Mouse (Mus musculus) intestine, embryonic 14.5 days (tissue): Measurements from ENCODE around the gene Nod2. TPM values are rescaled to one million over a fixed set of nuclear protein-coding genes. Genes with fewer than 3 reads are reported as not detected.

Source experiments
- ATAC-seq: fragments of 200-750 bp; cut with Nextera tagmentation; replicated peaks from 2 replicates; pipeline ENCODE4 v1.8.0; 2017; ENCODE audit warnings: low read depth, moderate number of reproducible peaks, moderate TSS enrichment, moderate library complexity; ENCODE audit not compliant: low FRiP score, low TSS enrichment
- DNase-seq: peaks from one replicate; pipeline ENCODE4 v3.0.0-alpha.2; 2018; ENCODE audit warnings: low spot score
- H3K27ac ChIP-seq: fragments of 300-500 bp; sonication (generic); 2 replicates; pipeline ENCODE4 v1.5.1; 2014; ENCODE audit warnings: low read depth, mild to moderate bottlenecking, control low read depth
- H3K27me3 ChIP-seq: fragments of 300-500 bp; sonication (generic); replicated peaks from 2 replicates; pipeline ENCODE4 v1.6.1; 2014; ENCODE audit warnings: low read length, control low read depth; ENCODE audit not compliant: control insufficient read depth, insufficient read depth
- H3K36me3 ChIP-seq: fragments of 300-500 bp; sonication (generic); 2 replicates; pipeline ENCODE4 v1.6.1; 2014; ENCODE audit warnings: low read length, control low read depth; ENCODE audit not compliant: control insufficient read depth, insufficient read depth
- H3K4me1 ChIP-seq: fragments of 300-500 bp; sonication (generic); replicated peaks from 2 replicates; pipeline ENCODE4 v1.6.1; 2014; ENCODE audit warnings: low read length, control low read depth, mixed read lengths; ENCODE audit not compliant: control insufficient read depth, insufficient read depth
- H3K4me2 ChIP-seq: fragments of 300-500 bp; sonication (generic); 2 replicates; pipeline ENCODE4 v1.6.1; 2014; ENCODE audit warnings: low read length
- H3K4me3 ChIP-seq: fragments of 300-500 bp; sonication (generic); 2 replicates; pipeline ENCODE4 v1.5.1; 2014; ENCODE audit warnings: low read depth, low read length, control low read depth, mixed read lengths
- H3K9ac ChIP-seq: fragments of 300-500 bp; sonication (generic); 2 replicates; pipeline ENCODE4 v1.6.1; 2014; ENCODE audit warnings: mild to moderate bottlenecking, low read length
- H3K9me3 ChIP-seq: fragments of 300-500 bp; sonication (generic); 2 replicates; pipeline ENCODE4 v1.6.1; 2016; ENCODE audit warnings: low read length, control low read depth; ENCODE audit not compliant: control insufficient read depth
- WGBS: fragments of 180-500 bp; shearing (Covaris S2); extraction: QIAGEN DNeasy Blood & Tissue Kit; methylation state at CpG from one replicate; pipeline ENCODE4 v1.1.7; 2014; 5-methylcytosine and 5-hydroxymethylcytosine counted together
- polyA plus RNA-seq: library from polyadenylated mRNA; unstranded; fragments of >200 nt; fragmentation: Nextera tagmentation; extraction: Ambion mirVana; gene quantifications from 2 replicates; pipeline ENCODE4 v1.2.1, GENCODE M21; 2014

Nod2 gene
- polyA plus RNA-seq, 1 experiment from 2014 or later: 0.12 TPM

- no peaks in the 10 kb centered on the region for H3K36me3 ChIP-seq
- no peaks in the 10 kb centered on the region for H3K9me3 ChIP-seq
- 10% methylated on average over 19 of the region's 19 CpGs for WGBS
- no peak overlapping the region for H3K27ac ChIP-seq
- DNase-seq (no peak), ATAC-seq (no peak)
- peak overlapping the region; percentile 59 for H3K4me2 ChIP-seq
- peak overlapping the region; percentile 39 for H3K4me3 ChIP-seq
- H3K4me1 ChIP-seq: 0 out of 2 replicates have a peak, but pooled peaks cover 4% of the 10 kb centered on the region
- peaks cover 10% of the 10 kb centered on the region; the same call in 1 of the 2 replicates for H3K27me3 ChIP-seq
- peak overlapping the region; percentile 40 for H3K9ac ChIP-seq
Observed at GRCm38 (mm10) chr8:88626940-88627264, 20.2 kb upstream of the Nod2 start.

DNA sequence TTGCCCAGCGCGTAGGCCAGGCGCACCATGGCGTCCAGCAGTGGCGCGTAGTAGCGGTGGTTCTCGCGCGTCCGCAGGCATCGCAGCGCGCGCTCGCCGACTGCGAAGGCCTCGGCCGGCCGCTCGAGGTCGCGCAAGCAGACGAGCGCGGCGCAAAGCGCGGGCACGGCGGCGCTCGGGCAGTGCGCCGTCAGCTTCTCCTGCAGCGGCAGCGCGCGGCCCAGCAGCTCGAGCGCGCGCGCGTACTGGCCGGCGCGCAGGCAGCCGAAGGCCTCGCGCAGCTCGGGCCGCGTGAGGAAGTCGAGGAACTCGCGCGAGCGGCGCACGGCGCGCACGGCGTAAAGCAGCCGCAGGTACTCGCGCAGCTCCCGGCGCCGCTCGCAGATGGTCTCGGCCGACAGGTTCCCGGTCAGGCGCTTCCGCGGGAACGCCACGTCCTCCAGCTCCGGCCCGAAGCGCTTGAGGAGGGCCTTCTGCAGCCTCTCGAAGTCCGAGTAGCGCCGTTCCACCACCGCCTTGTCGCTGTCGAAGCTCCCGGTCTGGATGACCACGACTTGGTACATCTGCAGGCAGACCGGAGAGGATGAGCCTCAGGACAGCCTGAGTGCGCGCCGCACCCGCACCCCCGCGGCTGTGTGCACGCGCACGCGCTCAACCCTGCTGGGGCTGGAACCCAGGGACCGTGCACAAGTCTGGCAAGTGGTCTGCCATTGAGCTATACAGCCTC, 19.7 kb upstream of the Nod2 start:
- Histone ChIP-seq H3K4me3 (peak overlapping the region; percentile 39), H3K27me3 (peaks cover 10% of the 10 kb centered on the region; the same call in 1 of the 2 replicates), H3K4me1 (0 out of 2 replicates have a peak, but pooled peaks cover 4% of the 10 kb centered on the region), H3K9ac (peak overlapping the region; percentile 40), H3K36me3 (no peaks in the 10 kb centered on the region), H3K27ac (no peak overlapping the region), H3K4me2 (peak overlapping the region; percentile 59), H3K9me3 (no peaks in the 10 kb centered on the region)
- DNase-seq (peak; percentile 85), ATAC-seq (peak; percentile 80)
- WGBS: under 1% methylated on average over 105 of the region's 105 CpGs

DNA sequence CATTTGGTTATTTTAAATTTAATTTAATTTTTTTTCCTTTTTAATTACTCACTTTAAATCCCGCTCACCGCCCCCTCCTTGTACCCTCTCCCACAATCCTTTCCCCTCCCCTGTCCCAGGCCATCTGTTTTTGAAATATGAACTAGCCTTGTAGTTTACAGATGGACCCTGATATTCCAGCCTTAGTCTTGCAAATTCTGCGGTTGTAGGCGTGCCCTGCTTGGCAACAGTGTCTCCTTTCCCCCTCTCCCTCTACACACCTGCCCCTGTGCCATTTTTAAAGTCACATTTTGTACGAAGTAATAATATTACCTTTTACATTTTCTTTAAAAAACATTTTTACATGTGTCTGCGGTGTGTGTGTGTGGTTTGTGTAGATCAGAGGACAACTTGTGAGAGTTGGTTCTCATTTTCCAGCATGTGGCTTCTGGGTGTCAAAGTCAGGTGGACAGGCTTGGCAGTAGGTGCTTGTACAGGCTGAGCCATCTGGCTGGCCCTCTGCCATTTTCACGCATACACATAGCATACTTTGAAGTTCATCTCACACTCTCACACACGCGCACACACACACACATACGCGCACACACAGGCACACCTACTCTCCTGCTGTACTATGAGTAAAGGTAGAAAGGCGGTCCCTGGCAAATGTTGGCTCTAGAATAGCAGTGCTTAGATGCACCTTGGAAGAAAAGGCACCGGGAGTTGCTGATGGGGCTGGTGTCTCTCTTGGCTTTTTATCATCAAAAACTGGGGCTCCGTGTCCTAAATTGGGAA, 18.9 kb upstream of the Nod2 start:
- Histone ChIP-seq H3K27ac (no peak overlapping the region), H3K4me2 (peak overlapping the region; percentile 59), H3K9ac (peak overlapping the region; percentile 40), H3K9me3 (no peaks in the 10 kb centered on the region), H3K36me3 (no peaks in the 10 kb centered on the region), H3K4me1 (0 out of 2 replicates have a peak, but pooled peaks cover 4% of the 10 kb centered on the region), H3K4me3 (peak overlapping the region; percentile 39), H3K27me3 (peaks cover 10% of the 10 kb centered on the region; the same call in 1 of the 2 replicates)
- ATAC-seq (no peak), DNase-seq (no peak)
- WGBS: 65% methylated on average over 14 of the region's 14 CpGs

- 60% methylated on average over 4 of the region's 4 CpGs for WGBS
- Histone ChIP-seq H3K4me1 (0 out of 2 replicates have a peak, but pooled peaks cover 4% of the 10 kb centered on the region), H3K36me3 (no peaks in the 10 kb centered on the region), H3K9me3 (no peaks in the 10 kb centered on the region), H3K27ac (no peak overlapping the region), H3K4me3 (no peak overlapping the region), H3K4me2 (no peak overlapping the region), H3K9ac (no peak overlapping the region), H3K27me3 (peaks cover 10% of the 10 kb centered on the region; the same call in 1 of the 2 replicates)
- DNase-seq (no peak), ATAC-seq (no peak)
Observed at GRCm38 (mm10) chr8:88630225-88630624, 16.9 kb upstream of the Nod2 start.

DNA sequence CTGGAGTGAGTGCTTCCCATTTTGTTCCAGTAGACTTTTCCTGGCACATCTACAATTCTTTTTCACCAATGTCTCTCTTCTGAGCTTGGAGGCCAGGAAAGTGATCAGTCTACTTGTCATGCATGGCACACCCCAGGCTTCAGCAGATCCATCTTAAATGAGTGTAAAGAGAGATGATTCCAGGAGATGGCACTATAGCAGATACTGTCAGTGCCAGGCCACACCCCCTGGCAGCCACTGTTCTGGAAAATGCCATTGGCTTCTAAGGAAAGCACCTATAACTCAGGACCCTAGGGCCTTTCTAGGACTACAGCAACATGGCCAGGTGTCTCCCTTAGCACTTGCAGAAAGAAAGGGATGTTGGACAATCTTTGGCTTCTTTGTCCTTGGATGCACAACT, 16.0 kb upstream of the Nod2 start:
- ATAC-seq (no peak), DNase-seq (no peak)
- Histone ChIP-seq H3K9me3 (no peaks in the 10 kb centered on the region), H3K4me1 (0 out of 2 replicates have a peak, but pooled peaks cover 7% of the 10 kb centered on the region), H3K9ac (no peak overlapping the region), H3K27me3 (peaks cover 6% of the 10 kb centered on the region; the same call in 1 of the 2 replicates), H3K36me3 (no peaks in the 10 kb centered on the region), H3K27ac (no peak overlapping the region), H3K4me2 (no peak overlapping the region), H3K4me3 (no peak overlapping the region)

- no peak for ATAC-seq
- H3K4me2 ChIP-seq: no peak overlapping the region
- no peaks in the 10 kb centered on the region for H3K9me3 ChIP-seq
- no peak for DNase-seq
- peaks cover 3% of the 10 kb centered on the region; the same call in 1 of the 2 replicates for H3K27me3 ChIP-seq
- WGBS: 82% methylated on average over 7 of the region's 7 CpGs
- 0 out of 2 replicates have a peak, but pooled peaks cover 3% of the 10 kb centered on the region for H3K4me1 ChIP-seq
- no peak overlapping the region for H3K27ac ChIP-seq
- no peak overlapping the region for H3K9ac ChIP-seq
- H3K36me3 ChIP-seq: no peaks in the 10 kb centered on the region
- H3K4me3 ChIP-seq: no peak overlapping the region
Observed at GRCm38 (mm10) chr8:88633343-88633765, 13.8 kb upstream of the Nod2 start.

DNA sequence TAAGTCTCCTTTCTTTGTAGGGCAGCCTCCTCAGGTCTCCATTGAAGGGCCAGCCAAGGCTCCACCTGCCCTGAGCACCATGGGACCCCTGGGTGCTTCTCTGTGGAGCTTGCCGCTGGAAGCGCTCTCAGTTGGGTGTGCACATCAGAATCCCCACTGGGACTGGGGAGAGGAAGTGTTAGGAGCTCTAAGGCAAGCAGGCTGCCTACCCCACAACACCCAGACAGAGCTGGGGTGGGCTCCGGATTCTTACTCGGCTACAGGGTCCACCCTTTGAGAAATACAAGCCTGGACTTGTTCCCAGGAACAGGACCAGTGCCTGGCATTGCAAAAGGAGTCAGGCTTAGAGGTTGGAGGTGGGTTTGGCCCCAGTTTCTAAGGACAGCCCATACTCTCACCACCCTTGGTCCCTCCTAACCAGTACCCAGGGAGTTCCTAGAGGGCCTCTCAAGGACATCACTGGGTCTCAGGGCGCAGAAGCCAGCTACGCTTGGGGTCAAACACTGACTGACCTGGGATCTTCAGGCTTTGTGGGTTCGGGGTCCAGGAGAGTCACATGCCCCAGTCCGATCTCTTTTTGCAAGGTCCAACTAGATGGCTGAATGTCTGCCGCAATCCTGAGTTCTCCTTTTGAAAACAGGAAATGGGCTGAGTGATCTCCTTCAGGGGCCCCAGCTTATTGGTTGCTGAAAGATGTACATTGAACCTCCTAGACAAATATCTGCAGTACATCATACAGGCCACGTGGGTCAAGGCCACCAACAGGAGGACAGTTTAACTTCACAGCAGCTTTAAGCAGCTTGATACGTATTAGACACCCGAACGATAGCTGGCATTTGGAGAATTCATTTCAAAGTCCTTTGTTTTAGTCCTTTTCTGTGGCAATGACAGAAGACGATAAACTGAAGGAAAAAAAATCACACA, 11.4 kb upstream of the Nod2 start, which contains the start of gene Snx20:
Gene Snx20, minus strand, starts transcription at position 655 of the 924 bp plus-strand sequence.
- H3K4me3 ChIP-seq: peak within 1 kb of the TSS; percentile 4; the same call in 1 of the 2 replicates
- no peak within 1 kb of the TSS for H3K9ac ChIP-seq
- no peaks in the 10 kb centered on the region for H3K36me3 ChIP-seq
- H3K27me3 ChIP-seq: no peaks in the 10 kb centered on the region
- DNase-seq (no peak), ATAC-seq (0 out of 2 replicates have a peak, but pooled peaks have one; percentile 35)
- H3K9me3 ChIP-seq: no peaks in the 10 kb centered on the region
- peak within 1 kb of the TSS; percentile 23 for H3K4me2 ChIP-seq
- 0 out of 2 replicates have a peak, but pooled peaks cover 3% of the 10 kb centered on the region for H3K4me1 ChIP-seq
- WGBS: 70% methylated on average over 14 of the region's 14 CpGs
- no peak within 1 kb of the TSS for H3K27ac ChIP-seq
